Mouse (Mus musculus) inflammation-experienced regulatory T-cells, adult 16 weeks (primary cell): Measurements from ENCODE around the gene Sycp1. TPM values are rescaled to one million over a fixed set of nuclear protein-coding genes. Genes with fewer than 3 reads are reported as not detected.

ENCODE experiments used
- polyA plus RNA-seq: library from polyadenylated mRNA; unstranded; fragments of 100-300 nt; shearing (Covaris generic); gene quantifications from one replicate; pipeline ENCODE4 v1.2.1, GENCODE M21; 2017

Gene Sycp1
- not detected for polyA plus RNA-seq

DNA sequence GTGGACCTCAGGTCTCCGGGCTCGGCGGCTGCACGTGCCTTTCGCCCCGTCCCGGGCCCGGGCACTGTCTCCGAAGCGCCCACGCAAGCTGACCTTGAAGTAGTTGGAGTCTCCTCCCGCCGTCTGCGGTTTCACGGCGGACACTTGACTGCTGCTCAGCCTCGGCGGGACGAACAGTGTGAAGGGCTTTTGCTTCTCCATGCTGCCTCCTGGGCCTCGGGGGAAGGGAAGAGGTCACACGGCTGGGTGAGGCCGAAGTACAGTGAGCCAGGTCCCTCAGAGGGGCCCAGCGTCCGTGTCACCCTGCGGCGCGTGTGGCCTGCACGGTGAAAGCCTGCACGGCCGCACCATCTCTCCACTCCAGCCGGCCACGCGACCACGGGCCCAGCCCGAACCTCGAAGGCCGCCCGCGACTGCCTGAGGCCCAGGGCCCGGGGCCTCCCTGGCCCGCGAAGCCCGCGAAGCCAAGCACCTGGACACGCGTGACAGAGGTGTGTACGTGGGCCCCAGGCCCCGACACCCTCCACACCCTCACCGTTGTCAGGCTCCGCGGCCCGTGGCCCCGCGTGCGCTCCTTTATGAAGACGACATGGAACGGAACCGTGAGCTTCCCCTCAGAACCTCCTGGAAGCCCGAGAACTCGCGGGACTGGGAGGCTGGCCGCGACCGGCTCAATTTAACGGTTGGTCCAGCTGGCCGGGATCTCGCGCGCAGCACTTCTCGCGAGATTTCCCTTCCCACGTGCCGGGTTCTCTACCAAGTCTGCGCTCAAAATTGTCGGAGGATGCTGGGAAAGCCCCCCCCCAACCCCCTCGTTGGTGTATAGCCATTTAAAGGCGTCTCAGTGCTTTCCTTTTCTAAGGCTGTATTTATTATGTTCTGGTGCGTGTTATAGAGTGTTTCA is at the start of gene Sycp1:
Gene Sycp1 (minus strand): TSS at position 650 of the 904 bp plus-strand sequence.

DNA sequence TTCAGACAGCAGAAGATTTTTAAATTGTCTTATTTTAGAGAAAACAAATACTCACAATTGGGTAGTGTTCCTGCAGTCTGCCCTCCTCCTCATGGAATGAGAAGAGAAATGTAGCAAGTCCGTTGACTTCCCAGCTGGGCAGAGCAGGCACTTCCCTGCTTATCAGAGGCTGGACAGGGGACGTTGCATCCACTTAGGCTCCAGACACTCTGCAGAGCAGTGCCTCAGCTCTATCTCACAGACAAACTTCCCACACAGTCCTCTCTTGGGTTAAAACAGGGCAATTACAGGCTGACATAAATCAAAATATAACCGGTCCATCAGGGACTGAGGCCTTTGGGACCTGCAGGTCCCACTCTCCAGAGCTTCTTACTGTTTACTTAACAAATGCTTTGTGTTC is 28.1 kb upstream of the Sycp1 start, which contains the start of gene Nr1h5:
Gene Nr1h5 (minus strand): TSS at position 101 of the 400 bp plus-strand sequence.

DNA sequence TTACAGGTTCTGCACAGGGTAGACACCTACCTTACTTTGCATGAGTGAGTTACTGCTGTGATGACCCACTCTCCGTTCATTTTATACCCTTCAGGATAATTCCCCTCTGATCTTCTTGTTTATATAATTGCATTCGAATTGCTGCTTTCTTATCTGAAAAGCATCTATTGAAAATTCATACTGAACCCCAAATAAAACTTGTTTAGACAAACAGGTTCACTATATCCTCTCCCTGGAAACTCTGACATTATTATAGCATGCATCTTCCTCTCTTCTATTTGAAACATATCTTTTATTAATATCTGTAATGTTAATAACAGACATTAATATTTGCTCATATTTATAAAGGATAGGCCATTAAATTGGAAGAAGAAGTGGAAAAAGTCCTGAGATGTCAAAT is 153.3 kb downstream of the Sycp1 start, which contains the start of gene Tshb:
Gene Tshb (minus strand): TSS at position 101 of the 400 bp plus-strand sequence.

Other genes starting within 250 kb of the Sycp1 start
- gene Tspan2, start 201.6 kb downstream of the Sycp1 start, polyA plus RNA-seq: 1.9 TPM
- gene Tshb, start 153.4 kb downstream of the Sycp1 start, polyA plus RNA-seq: not detected
- not detected for gene Nr1h5, start 28.0 kb upstream of the Sycp1 start, polyA plus RNA-seq
- 54.0 TPM for gene Sike1, start 59.6 kb upstream of the Sycp1 start, polyA plus RNA-seq
- gene Csde1, start 84.3 kb upstream of the Sycp1 start, polyA plus RNA-seq: 350 TPM
- 64.1 TPM for gene Nras, start 122.2 kb upstream of the Sycp1 start, polyA plus RNA-seq
- 3.3 TPM for gene Ampd1, start 137.9 kb upstream of the Sycp1 start, polyA plus RNA-seq
- 1.4 TPM for gene Dennd2c, start 166.5 kb upstream of the Sycp1 start, polyA plus RNA-seq
- 166 TPM for gene Bcas2, start 235.6 kb upstream of the Sycp1 start, polyA plus RNA-seq